Mouse (Mus musculus): ENCODE results near the gene Olfr711. TPM values are rescaled to one million over a fixed set of nuclear protein-coding genes. Genes with fewer than 3 reads are reported as not detected.
A peak's percentile ranks its signal among the peaks of the same experiment; 100 is the strongest.
"Not testable (repeated sequence)": the region's sequence is repeated elsewhere in the genome, so short reads cannot be mapped to it uniquely, and the experiment has no call there.

Gene Olfr711
- not detected for total RNA-seq (2021)
- long read RNA-seq, experiment 1: 0 reads
- long read RNA-seq, experiment 2: 0 reads

GRCm38 (mm10) chr7:106975353-106975752, at the start of gene Olfr711:
Gene Olfr711 (minus strand): TSS chr7:106975453.
- DNase-seq: no peak

- DNase-seq: no peak
These were observed 30.7 kb upstream of the Olfr711 start, which contains the start of gene Olfr2 for GRCm38 (mm10) chr7:107005972-107006371. Gene Olfr2 (minus strand): TSS chr7:107006072.

GRCm38 (mm10) chr7:107004169-107004568, 28.9 kb upstream of the Olfr711 start:
- no peak for DNase-seq

GRCm38 (mm10) chr7:107000798-107001197, 25.5 kb upstream of the Olfr711 start:
- DNase-seq: no peak

- DNase-seq: no peak
These were observed 10.0 kb upstream of the Olfr711 start for GRCm38 (mm10) chr7:106985236-106985635.

GRCm38 (mm10) chr7:106967503-106967902, 7.8 kb downstream of the Olfr711 start:
- DNase-seq: not testable (repeated sequence)

- DNase-seq: no peak
These were observed 11.4 kb downstream of the Olfr711 start, which contains the start of gene Olfr6 for GRCm38 (mm10) chr7:106963837-106964236. Gene Olfr6 (minus strand): TSS chr7:106963937.

GRCm38 (mm10) chr7:106948212-106948611, 27.0 kb downstream of the Olfr711 start, which contains the start of gene Olfr710:
Gene Olfr710 (minus strand): TSS chr7:106948312.
- no peak for DNase-seq

GRCm38 (mm10) chr7:106932119-106932518, 43.1 kb downstream of the Olfr711 start, which contains the start of gene Olfr709-ps1:
Gene Olfr709-ps1 (minus strand): TSS chr7:106932219.
- no peak for DNase-seq

- peak; percentile 5 for DNase-seq
These were observed 54.3 kb downstream of the Olfr711 start for GRCm38 (mm10) chr7:106920961-106921360.

Other genes with a start within 250 kb of the Olfr711 start
- not detected for gene Olfr697, start 233.0 kb downstream of the Olfr711 start, total RNA-seq (2021)
- gene Olfr698, start 220.1 kb downstream of the Olfr711 start, total RNA-seq (2021): not detected
- not detected for gene Olfr699, start 182.3 kb downstream of the Olfr711 start, total RNA-seq (2021)
- gene Olfr700, start 166.6 kb downstream of the Olfr711 start, total RNA-seq (2021): not detected
- not detected for gene Olfr701, start 161.3 kb downstream of the Olfr711 start, total RNA-seq (2021)
- gene Olfr702, start 141.6 kb downstream of the Olfr711 start, total RNA-seq (2021): not detected
- not detected for gene Olfr703, start 132.1 kb downstream of the Olfr711 start, total RNA-seq (2021)
- gene Olfr704, start 112.3 kb downstream of the Olfr711 start, total RNA-seq (2021): not detected
- gene Olfr705, start 98.6 kb downstream of the Olfr711 start, total RNA-seq (2021): not detected
- not detected for gene Olfr706, start 87.3 kb downstream of the Olfr711 start, total RNA-seq (2021)
- not detected for gene Olfr707, start 74.2 kb downstream of the Olfr711 start, total RNA-seq (2021)
- gene Olfr1532-ps1, start 67.5 kb downstream of the Olfr711 start, total RNA-seq (2021): not detected
- gene Olfr709-ps1, start 43.2 kb downstream of the Olfr711 start, total RNA-seq (2021): not detected
- not detected for gene Olfr710, start 27.1 kb downstream of the Olfr711 start, total RNA-seq (2021)
- gene Olfr6, start 11.5 kb downstream of the Olfr711 start, total RNA-seq (2021): not detected
- gene Olfr2, start 30.6 kb upstream of the Olfr711 start, total RNA-seq (2021): not detected
- gene Olfr713, start 55.7 kb upstream of the Olfr711 start, total RNA-seq (2021): not detected
- gene Olfr714, start 95.5 kb upstream of the Olfr711 start, total RNA-seq (2021): not detected
- gene Olfr17, start 117.8 kb upstream of the Olfr711 start, total RNA-seq (2021): not detected
- not detected for gene Olfr715b, start 134.9 kb upstream of the Olfr711 start, total RNA-seq (2021)
- gene Olfr715, start 155.6 kb upstream of the Olfr711 start, total RNA-seq (2021): not detected
- gene Olfr716, start 162.9 kb upstream of the Olfr711 start, total RNA-seq (2021): not detected
- not detected for gene Nlrp14, start 191.5 kb upstream of the Olfr711 start, total RNA-seq (2021)
- gene Rbmxl2, start 234.0 kb upstream of the Olfr711 start, total RNA-seq (2021): not detected

Data from gastrocnemius, postnatal 10 days (tissue).